ENCODE assay signal across 8 mouse cellular contexts in genomic region chr11:96003969-96004792, GRCm38 (mm10). TPM values are rescaled to one million over a fixed set of nuclear protein-coding genes. Genes with fewer than 3 reads are reported as not detected.
DNase-seq lines count a peak whose midpoint lies in the region; ATAC-seq lines count a peak whose summit lies in the region.

No protein-coding gene starts in this region.

- peaks cover 32% of the 10 kb centered on the region for H3K4me1 ChIP-seq in megakaryocyte, embryonic 14.5 days
- H3K4me1 ChIP-seq in forebrain, embryonic 12.5 days: peaks cover 32% of the 10 kb centered on the region
- peaks cover 29% of the 10 kb centered on the region for H3K4me1 ChIP-seq in limb, embryonic 10.5 days

- peaks cover 87% of the 10 kb centered on the region for H3K27me3 ChIP-seq in megakaryocyte, embryonic 14.5 days (replicated peaks)
- no peaks in the 10 kb centered on the region for H3K27me3 ChIP-seq in forebrain, embryonic 12.5 days
- H3K27me3 ChIP-seq in limb, embryonic 10.5 days (ENCODE audit: low read depth, poor library complexity, severe bottlenecking): no peaks in the 10 kb centered on the region
- peaks cover 14% of the 10 kb centered on the region for H3K27me3 ChIP-seq in splenic B cell, adult 2 months (ENCODE audit: control insufficient read depth, insufficient read depth, low read length, poor library complexity, severe bottlenecking)

- no peak for DNase-seq in limb, embryonic 10.5 days (ENCODE audit: low spot score)
- DNase-seq in splenic B cell, adult 2 months (ENCODE audit: low read depth, low spot score): peak; percentile 20
- no peak for DNase-seq in left cerebral cortex, adult 18-20 months (ENCODE audit: low spot score in 2 of 2)
- DNase-seq in Muller cell, postnatal 12 days (ENCODE audit: inconsistent ontology term): no peak
- DNase-seq in gastrocnemius, postnatal 4 days (ENCODE audit: low spot score in 2 of 2): no peak

- under 1% methylated on average over 32 of the region's 32 CpGs for WGBS in forebrain, embryonic 12.5 days
- WGBS in limb, embryonic 10.5 days: under 1% methylated on average over 32 of the region's 32 CpGs

- H3K36me3 ChIP-seq in megakaryocyte, embryonic 14.5 days (replicated peaks; ENCODE audit: low read length): no peaks in the 10 kb centered on the region
- H3K36me3 ChIP-seq in forebrain, embryonic 12.5 days (replicated peaks): no peaks in the 10 kb centered on the region
- peaks cover 36% of the 10 kb centered on the region for H3K36me3 ChIP-seq in limb, embryonic 10.5 days
- no peaks in the 10 kb centered on the region for H3K36me3 ChIP-seq in splenic B cell, adult 2 months (ENCODE audit: control insufficient read depth, insufficient read depth, low read length, poor library complexity, severe bottlenecking)

- H3K4me2 ChIP-seq in forebrain, embryonic 12.5 days: peak overlapping the region; percentile 81

- peak overlapping the region; percentile 82 for H3K4me3 ChIP-seq in megakaryocyte, embryonic 14.5 days (replicated peaks)
- peak overlapping the region; percentile 96 for H3K4me3 ChIP-seq in forebrain, embryonic 12.5 days (replicated peaks)
- peak overlapping the region; percentile 99 for H3K4me3 ChIP-seq in limb, embryonic 10.5 days

- ATAC-seq in megakaryocyte, adult 5-6 weeks (ENCODE audit: poor library complexity, severe bottlenecking): no peak
- ATAC-seq in forebrain, embryonic 12.5 days (ENCODE audit: low FRiP score): no peak

- H3K9me3 ChIP-seq in megakaryocyte, embryonic 14.5 days: no peaks in the 10 kb centered on the region
- no peaks in the 10 kb centered on the region for H3K9me3 ChIP-seq in forebrain, embryonic 12.5 days
- H3K9me3 ChIP-seq in limb, embryonic 10.5 days (replicated peaks): no peaks in the 10 kb centered on the region

- peak overlapping the region; percentile 94 for H3K9ac ChIP-seq in forebrain, embryonic 12.5 days

- peak overlapping the region; percentile 99 for H3K27ac ChIP-seq in forebrain, embryonic 12.5 days
- H3K27ac ChIP-seq in limb, embryonic 10.5 days: peak overlapping the region; percentile 99

RNA-seq across cellular contexts. Expression of gene Igf2bp1, which starts 1.6 kb away (rescaled TPM):
- polyA plus RNA-seq in megakaryocyte, embryonic 14.5 days (2012; ENCODE audit: insufficient read depth, low replicate concordance): 0.06 TPM in 1 of 2 replicates, not detected in the other
- not detected in 2 replicates for total RNA-seq in megakaryocyte, adult 5-6 weeks (2015)
- not detected in 2 replicates for total RNA-seq in megakaryocyte, adult 5-6 weeks (2017)
- 97.9 and 103 TPM in 2 replicates for polyA plus RNA-seq in forebrain, embryonic 12.5 days (2016; fragmentation: Nextera tagmentation; extraction: Ambion mirVana)
- polyA plus RNA-seq in limb, embryonic 10.5 days (2016; fragmentation: Nextera tagmentation; extraction: Ambion mirVana): 165 and 181 TPM in 2 replicates
- total RNA-seq in left cerebral cortex, adult 18-20 months (2021): under 1 TPM in 1 of 2 experiments, not detected in 1; 0.37 TPM
- total RNA-seq in gastrocnemius, postnatal 4 days (2021): 1 to 10 TPM; 6.9 to 7.0 TPM

RNA-seq across cellular contexts. Expression of gene Gip, which starts 20.2 kb away (rescaled TPM):
- polyA plus RNA-seq in megakaryocyte, embryonic 14.5 days (2012; ENCODE audit: insufficient read depth, low replicate concordance): not detected in 2 replicates
- not detected in 2 replicates for total RNA-seq in megakaryocyte, adult 5-6 weeks (2015)
- total RNA-seq in megakaryocyte, adult 5-6 weeks (2017): not detected in 2 replicates
- not detected in 2 replicates for polyA plus RNA-seq in forebrain, embryonic 12.5 days (2016; fragmentation: Nextera tagmentation; extraction: Ambion mirVana)
- not detected in 2 replicates for polyA plus RNA-seq in limb, embryonic 10.5 days (2016; fragmentation: Nextera tagmentation; extraction: Ambion mirVana)
- total RNA-seq in left cerebral cortex, adult 18-20 months (2021): not detected
- not detected for total RNA-seq in gastrocnemius, postnatal 4 days (2021)

RNA-seq across cellular contexts. Expression of gene Snf8, which starts 30.5 kb away (rescaled TPM):
- 21.3 and 146 TPM in 2 replicates for polyA plus RNA-seq in megakaryocyte, embryonic 14.5 days (2012; ENCODE audit: insufficient read depth, low replicate concordance)
- total RNA-seq in megakaryocyte, adult 5-6 weeks (2015): 80.1 and 93.3 TPM in 2 replicates
- 47.6 and 59.8 TPM in 2 replicates for total RNA-seq in megakaryocyte, adult 5-6 weeks (2017)
- 107 and 109 TPM in 2 replicates for polyA plus RNA-seq in forebrain, embryonic 12.5 days (2016; fragmentation: Nextera tagmentation; extraction: Ambion mirVana)
- polyA plus RNA-seq in limb, embryonic 10.5 days (2016; fragmentation: Nextera tagmentation; extraction: Ambion mirVana): 108 TPM in 2 replicates
- total RNA-seq in left cerebral cortex, adult 18-20 months (2021): 100 to 1,000 TPM; 104 to 106 TPM
- 10 to 100 TPM; 38.6 to 41.5 TPM for total RNA-seq in gastrocnemius, postnatal 4 days (2021)

Comparison
In these comparisons a context has a peak if more than half of its experiments do, and no peak if none do; other contexts are left out.
1. RNA of gene Igf2bp1, which starts 1.6 kb away (total RNA-seq): 6.9 to 7.0 TPM in gastrocnemius, postnatal 4 days; 0.37 TPM in left cerebral cortex, adult 18-20 months and not detected in megakaryocyte, adult 5-6 weeks; every median in the first group is over 4 times any median in the second.
2. Peak in every context shown above with its lines, with median percentiles within 50 percentile points of each other: H3K4me3 ChIP-seq.